Mouse (Mus musculus) heart, postnatal 0 days (tissue): ENCODE results near the gene Gtf2ird1.

Experiments
- CTCF ChIP-seq: IDR thresholded peaks from 2 replicates; pipeline ENCODE4 v1.5.1; 2016; ENCODE audit warnings: antibody characterized with exemption, control low read depth, low read depth
- EP300 ChIP-seq: IDR thresholded peaks from 2 replicates; pipeline ENCODE4 v1.6.1; 2016; ENCODE audit warnings: antibody characterized with exemption, low read depth

- no peak for TF ChIP-seq CTCF
- TF ChIP-seq EP300: no peak
Observed at GRCm38 (mm10) chr5:134435836-134436331, 20.6 kb downstream of the Gtf2ird1 start.
